Mouse (Mus musculus): ENCODE results near the gene Slc2a12.

- TF ChIP-seq POLR2A (IDR thresholded peaks at IDR 0.05; ENCODE audit: low read depth, low read length) (no peak), CTCF (IDR thresholded peaks at IDR 0.05; ENCODE audit: extremely low read depth, insufficient read length, insufficient replicate concordance, low read depth, low read length) (no peak)
These were observed 68.1 kb downstream of the Slc2a12 start for GRCm38 (mm10) chr10:22712955-22713354.

All from small intestine, adult 2 months (tissue).